ENCODE assay signal across 8 mouse cellular contexts in genomic region chr5:120567253-120567701, GRCm38 (mm10). TPM values are rescaled to one million over a fixed set of nuclear protein-coding genes. Genes with fewer than 3 reads are reported as not detected.
DNase-seq lines count a peak whose midpoint lies in the region; ATAC-seq and TF ChIP-seq lines count a peak whose summit lies in the region.

No protein-coding gene starts in this region.

- TF ChIP-seq EP300 in lung, postnatal 0 days (IDR thresholded peaks at IDR 0.05), result no peak

- H3K4me2 ChIP-seq in lung, postnatal 0 days (replicated peaks; ENCODE audit: low read depth, low read length), result no peak overlapping the region

- peak overlapping the region; percentile 51; the same call in 1 of the 2 replicates for H3K27ac ChIP-seq in lung, postnatal 0 days (ENCODE audit: low read length)

- H3K27me3 ChIP-seq in lung, postnatal 0 days (replicated peaks; ENCODE audit: insufficient read depth, low read length), result no peaks in the 10 kb centered on the region

- peak; percentile 53 to 60 for DNase-seq in cerebellum, adult 18-20 months
- peak; percentile 67 for DNase-seq in embryo, embryonic 9.5 days (ENCODE audit: extremely low spot score)
- DNase-seq in heart, adult 8-10 months (ENCODE audit: low spot score), result peak; percentile 63
- peak; percentile 58 for DNase-seq in kidney, adult 18-20 months
- DNase-seq in lung, postnatal 0 days (ENCODE audit: low spot score), result peak; percentile 77
- DNase-seq in retina, postnatal 7 days (ENCODE audit: low read depth, low spot score), result peak; percentile 46
- DNase-seq in T-cell, adult 2 months (ENCODE audit: low spot score), result no peak

- TF ChIP-seq CTCF in lung, postnatal 0 days (IDR thresholded peaks at IDR 0.05), result no peak

- H3K36me3 ChIP-seq in lung, postnatal 0 days (ENCODE audit: insufficient read depth, low read length), result no peaks in the 10 kb centered on the region

- WGBS in lung, postnatal 0 days, result 53% methylated on average over 21 of the region's 21 CpGs

- ATAC-seq in cerebellum, adult (ENCODE audit: insufficient number of reproducible peaks, low FRiP score, low TSS enrichment), result no peak
- peak; percentile 48 for ATAC-seq in lung, postnatal 0 days

- H3K4me1 ChIP-seq in lung, postnatal 0 days (ENCODE audit: insufficient read depth, low read depth, low read length), result peaks cover 24% of the 10 kb centered on the region

- no peaks in the 10 kb centered on the region for H3K9me3 ChIP-seq in lung, postnatal 0 days (ENCODE audit: low read length)

- H3K4me3 ChIP-seq in lung, postnatal 0 days (ENCODE audit: low read depth, low read length), result no peak overlapping the region

- H3K9ac ChIP-seq in lung, postnatal 0 days (replicated peaks; ENCODE audit: low read depth), result no peak overlapping the region

RNA-seq across cellular contexts. Expression of gene Tpcn1, which starts 21.2 kb away (rescaled TPM):
- total RNA-seq in heart, adult 8-10 months (2022), result 10 to 100 TPM; 34.8 to 36.7 (median 36.3) TPM
- polyA plus RNA-seq in lung, postnatal 0 days (2015; fragmentation: Nextera tagmentation; extraction: Ambion mirVana), result 17.5 and 19.7 TPM in 2 replicates

RNA-seq across cellular contexts. Expression of gene Iqcd, which starts 21.5 kb away (rescaled TPM):
- under 1 TPM in 2 of 4 experiments, not detected in 2; 0.14 to 0.22 TPM for total RNA-seq in heart, adult 8-10 months (2022)
- polyA plus RNA-seq in lung, postnatal 0 days (2015; fragmentation: Nextera tagmentation; extraction: Ambion mirVana), result 1.7 and 2.0 TPM in 2 replicates

RNA-seq across cellular contexts. Expression of gene Rita1, which starts 45.1 kb away (rescaled TPM):
- 10 to 100 TPM; 14.3 to 17.9 (median 15.3) TPM for total RNA-seq in heart, adult 8-10 months (2022)
- 9.9 and 10.0 TPM in 2 replicates for polyA plus RNA-seq in lung, postnatal 0 days (2015; fragmentation: Nextera tagmentation; extraction: Ambion mirVana)

RNA-seq across cellular contexts. Expression of gene Ddx54, which starts 45.3 kb away (rescaled TPM):
- total RNA-seq in heart, adult 8-10 months (2022), result 10 to 100 TPM; 21.0 to 24.7 (median 23.0) TPM
- 24.9 and 25.4 TPM in 2 replicates for polyA plus RNA-seq in lung, postnatal 0 days (2015; fragmentation: Nextera tagmentation; extraction: Ambion mirVana)

RNA-seq across cellular contexts. Expression of gene Slc8b1, which starts 56.3 kb away (rescaled TPM):
- total RNA-seq in heart, adult 8-10 months (2022), result 10 to 100 TPM in 2 of 4 experiments, 1 to 10 TPM in 2; 8.2 to 12.4 (median 10.0) TPM
- polyA plus RNA-seq in lung, postnatal 0 days (2015; fragmentation: Nextera tagmentation; extraction: Ambion mirVana), result 12.1 and 14.7 TPM in 2 replicates
